Mouse (Mus musculus): ENCODE measurements around the gene Glcci1. TPM values are rescaled to one million over a fixed set of nuclear protein-coding genes. Genes with fewer than 3 reads are reported as not detected.

The Glcci1 gene
- polyA plus RNA-seq, 1 experiment from 2014 or later, result 2.5 TPM

DNA sequence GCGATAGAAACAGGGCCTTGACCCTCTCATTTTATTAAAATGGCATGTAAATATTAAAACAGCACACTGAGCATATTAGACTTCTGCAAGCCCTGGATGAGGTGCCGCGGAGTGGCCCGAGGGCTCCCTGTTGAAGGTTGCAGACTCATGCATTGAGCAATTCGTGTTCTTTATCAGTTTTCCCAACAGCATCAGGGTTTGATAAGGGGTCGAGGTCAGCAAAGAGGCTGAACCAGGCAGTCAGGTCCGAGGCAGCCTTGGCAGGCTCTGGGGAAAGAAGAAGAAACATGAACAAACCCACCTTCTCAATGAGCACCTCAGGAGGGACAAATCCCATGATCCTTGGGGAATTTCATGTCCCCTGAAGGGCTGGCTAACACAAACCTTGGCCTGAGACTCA, 121.1 kb downstream of the Glcci1 start:
- Histone ChIP-seq H3K36me3 (ENCODE audit: control insufficient read depth, insufficient read depth) (no peaks in the 10 kb centered on the region), H3K9ac (ENCODE audit: low read length) (no peak overlapping the region), H3K4me1 (ENCODE audit: control insufficient read depth, insufficient read depth, low read length) (no peaks in the 10 kb centered on the region; the same call in 1 of the 2 replicates), H3K4me3 (ENCODE audit: low read length) (no peak overlapping the region), H3K27me3 (ENCODE audit: control insufficient read depth, insufficient read depth, low read length) (no peaks in the 10 kb centered on the region), H3K9me3 (replicated peaks; ENCODE audit: control insufficient read depth, low read length) (no peaks in the 10 kb centered on the region), H3K27ac (ENCODE audit: low read length) (no peak overlapping the region), H3K4me2 (ENCODE audit: low read depth, low read length) (no peak overlapping the region)
- WGBS, result 66% methylated on average over 7 of the region's 7 CpGs
- ATAC-seq (replicated peaks; ENCODE audit: extremely low read depth, insufficient read depth, low FRiP score), result no peak

DNA sequence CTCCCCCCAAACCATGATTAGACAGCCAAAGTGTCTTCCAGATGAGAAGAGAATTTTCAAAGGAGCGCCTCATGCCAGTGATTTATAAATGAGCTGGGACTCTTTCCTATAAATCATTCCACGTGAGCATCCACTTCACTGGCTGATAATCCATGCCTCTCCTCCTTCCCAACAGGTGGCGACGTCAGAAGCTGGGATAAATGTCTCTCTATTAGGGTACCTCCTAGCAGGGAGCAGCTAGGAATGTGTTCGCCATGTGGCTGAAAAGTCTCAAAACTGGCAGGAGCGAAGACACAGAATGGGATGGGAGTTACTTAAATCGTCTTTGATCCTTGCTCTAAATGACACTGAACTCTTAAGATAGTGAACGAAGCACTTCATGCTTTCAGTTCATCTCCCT, 122.0 kb downstream of the Glcci1 start:
- 85% methylated on average over 8 of the region's 8 CpGs for WGBS
- Histone ChIP-seq H3K27me3 (ENCODE audit: control insufficient read depth, insufficient read depth, low read length) (no peaks in the 10 kb centered on the region), H3K9me3 (replicated peaks; ENCODE audit: control insufficient read depth, low read length) (no peaks in the 10 kb centered on the region), H3K36me3 (ENCODE audit: control insufficient read depth, insufficient read depth) (no peaks in the 10 kb centered on the region), H3K27ac (ENCODE audit: low read length) (no peak overlapping the region), H3K9ac (ENCODE audit: low read length) (no peak overlapping the region), H3K4me3 (ENCODE audit: low read length) (no peak overlapping the region), H3K4me1 (ENCODE audit: control insufficient read depth, insufficient read depth, low read length) (no peaks in the 10 kb centered on the region; the same call in 1 of the 2 replicates), H3K4me2 (ENCODE audit: low read depth, low read length) (no peak overlapping the region)
- ATAC-seq (replicated peaks; ENCODE audit: extremely low read depth, insufficient read depth, low FRiP score), result no peak

DNA sequence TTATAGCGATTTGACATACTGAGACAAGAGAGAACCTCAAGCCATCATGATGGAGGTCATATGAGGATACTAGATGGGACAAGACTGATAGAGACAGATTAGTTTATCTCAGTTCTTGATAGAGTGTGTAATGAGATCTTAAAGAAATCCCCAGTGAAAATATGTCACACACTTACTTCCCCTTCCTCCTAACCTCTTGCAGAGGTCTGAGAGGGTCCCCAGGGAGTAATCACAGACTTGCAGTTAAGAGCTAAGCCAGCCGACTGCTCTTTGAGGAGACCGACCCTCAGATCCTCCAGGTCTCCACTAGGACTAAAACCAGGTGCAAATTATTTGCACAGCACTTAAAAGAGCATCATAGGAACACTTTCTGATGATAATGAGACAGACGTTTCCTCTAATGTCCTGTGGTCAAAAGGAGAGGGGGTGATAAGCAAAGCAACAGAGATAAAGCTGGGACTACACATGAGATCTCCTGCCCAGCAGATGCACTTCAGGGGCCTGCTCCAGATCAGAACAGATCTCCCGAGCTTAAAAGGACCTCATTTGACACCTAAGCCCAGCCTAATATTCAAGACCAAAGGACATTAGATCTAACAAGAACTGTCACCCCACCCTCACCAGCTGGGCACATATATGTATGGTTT, 122.7 kb downstream of the Glcci1 start:
- Histone ChIP-seq H3K9ac (ENCODE audit: low read length) (no peak overlapping the region), H3K4me2 (ENCODE audit: low read depth, low read length) (no peak overlapping the region), H3K4me1 (ENCODE audit: control insufficient read depth, insufficient read depth, low read length) (no peaks in the 10 kb centered on the region; the same call in 1 of the 2 replicates), H3K9me3 (replicated peaks; ENCODE audit: control insufficient read depth, low read length) (no peaks in the 10 kb centered on the region), H3K27me3 (ENCODE audit: control insufficient read depth, insufficient read depth, low read length) (no peaks in the 10 kb centered on the region), H3K4me3 (ENCODE audit: low read length) (no peak overlapping the region), H3K36me3 (ENCODE audit: control insufficient read depth, insufficient read depth) (no peaks in the 10 kb centered on the region), H3K27ac (ENCODE audit: low read length) (no peak overlapping the region)
- ATAC-seq (replicated peaks; ENCODE audit: extremely low read depth, insufficient read depth, low FRiP score), result no peak
- WGBS, result 46% methylated on average over 5 of the region's 5 CpGs

DNA sequence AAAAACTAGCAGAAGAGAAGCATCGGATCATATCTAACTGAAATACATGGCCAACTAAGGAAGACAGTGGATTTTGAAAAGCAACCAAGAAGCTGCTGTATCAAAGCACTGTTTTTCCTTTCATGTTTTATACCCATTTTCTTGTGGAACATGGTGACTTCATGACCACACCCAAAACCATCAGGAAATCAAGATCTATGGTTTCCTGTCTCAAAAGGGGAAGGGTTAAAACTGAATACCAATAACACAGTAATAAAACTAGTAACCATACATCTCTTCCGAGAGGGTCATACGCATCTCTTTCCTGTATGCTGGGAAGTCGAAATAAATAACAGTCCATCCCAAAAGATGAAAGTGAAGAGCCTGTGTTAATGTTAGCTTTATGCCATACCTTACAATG, 123.3 kb downstream of the Glcci1 start:
- H3K9me3 ChIP-seq (replicated peaks; ENCODE audit: control insufficient read depth, low read length), result no peaks in the 10 kb centered on the region
- no peaks in the 10 kb centered on the region for H3K36me3 ChIP-seq (ENCODE audit: control insufficient read depth, insufficient read depth)
- ATAC-seq (replicated peaks; ENCODE audit: extremely low read depth, insufficient read depth, low FRiP score), result no peak
- no peak overlapping the region for H3K4me3 ChIP-seq (ENCODE audit: low read length)
- H3K4me2 ChIP-seq (ENCODE audit: low read depth, low read length), result no peak overlapping the region
- H3K4me1 ChIP-seq (ENCODE audit: control insufficient read depth, insufficient read depth, low read length), result no peaks in the 10 kb centered on the region; the same call in 1 of the 2 replicates
- H3K27ac ChIP-seq (ENCODE audit: low read length), result no peak overlapping the region
- H3K9ac ChIP-seq (ENCODE audit: low read length), result no peak overlapping the region
- no peaks in the 10 kb centered on the region for H3K27me3 ChIP-seq (ENCODE audit: control insufficient read depth, insufficient read depth, low read length)
- 87% methylated on average over 4 of the region's 4 CpGs for WGBS

DNA sequence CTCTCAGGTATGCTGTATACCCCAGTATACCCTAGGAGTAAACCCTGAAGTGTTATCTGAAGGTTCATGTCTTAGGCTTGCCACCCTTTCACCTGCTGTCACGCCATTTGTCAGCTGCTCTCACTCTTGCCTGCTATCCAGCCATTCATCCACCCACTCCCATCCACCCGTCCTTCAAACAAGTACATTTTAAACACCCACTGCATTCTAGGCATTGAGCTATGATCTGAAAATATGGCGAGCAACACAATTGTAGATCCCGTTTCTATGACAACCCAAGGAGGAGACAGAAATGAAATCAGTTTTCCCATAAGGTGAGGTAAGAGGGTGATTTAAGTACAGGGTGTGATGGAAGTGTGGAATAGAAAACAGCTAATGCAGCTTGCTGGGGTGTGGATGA, 128.7 kb downstream of the Glcci1 start:
- Histone ChIP-seq H3K27ac (ENCODE audit: low read length) (no peak overlapping the region), H3K9me3 (replicated peaks; ENCODE audit: control insufficient read depth, low read length) (no peaks in the 10 kb centered on the region), H3K4me3 (ENCODE audit: low read length) (no peak overlapping the region), H3K9ac (ENCODE audit: low read length) (no peak overlapping the region), H3K27me3 (ENCODE audit: control insufficient read depth, insufficient read depth, low read length) (no peaks in the 10 kb centered on the region), H3K36me3 (ENCODE audit: control insufficient read depth, insufficient read depth) (no peaks in the 10 kb centered on the region), H3K4me1 (ENCODE audit: control insufficient read depth, insufficient read depth, low read length) (no peaks in the 10 kb centered on the region), H3K4me2 (ENCODE audit: low read depth, low read length) (no peak overlapping the region)
- WGBS, result 88% methylated on average over 4 of the region's 4 CpGs
- no peak for ATAC-seq (replicated peaks; ENCODE audit: extremely low read depth, insufficient read depth, low FRiP score)

DNA sequence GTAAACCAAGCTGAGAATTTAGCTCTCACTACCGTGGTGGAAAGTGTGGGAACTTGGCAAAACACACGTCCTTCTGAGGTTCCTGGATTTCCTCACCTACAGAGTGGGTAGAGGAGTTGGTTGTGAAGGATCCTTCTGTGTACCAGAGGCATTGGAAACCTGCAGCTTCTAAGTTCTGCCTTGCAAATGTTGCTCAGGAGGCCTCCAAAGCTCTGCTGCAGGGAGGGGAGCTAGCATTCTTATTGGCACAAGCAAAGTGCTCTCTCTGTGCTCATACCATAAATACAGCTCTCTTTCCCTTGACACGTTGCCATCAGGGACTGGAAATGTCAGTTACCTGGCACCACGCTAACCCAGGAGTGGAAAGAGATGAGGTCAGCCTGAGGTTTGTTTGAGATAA, 129.5 kb downstream of the Glcci1 start:
- Histone ChIP-seq H3K4me3 (ENCODE audit: low read length) (no peak overlapping the region), H3K27me3 (ENCODE audit: control insufficient read depth, insufficient read depth, low read length) (no peaks in the 10 kb centered on the region), H3K4me1 (ENCODE audit: control insufficient read depth, insufficient read depth, low read length) (no peaks in the 10 kb centered on the region), H3K36me3 (ENCODE audit: control insufficient read depth, insufficient read depth) (no peaks in the 10 kb centered on the region), H3K27ac (ENCODE audit: low read length) (no peak overlapping the region), H3K9ac (ENCODE audit: low read length) (no peak overlapping the region), H3K9me3 (replicated peaks; ENCODE audit: control insufficient read depth, low read length) (no peaks in the 10 kb centered on the region), H3K4me2 (ENCODE audit: low read depth, low read length) (no peak overlapping the region)
- no peak for ATAC-seq (replicated peaks; ENCODE audit: extremely low read depth, insufficient read depth, low FRiP score)
- 64% methylated on average over 4 of the region's 4 CpGs for WGBS

DNA sequence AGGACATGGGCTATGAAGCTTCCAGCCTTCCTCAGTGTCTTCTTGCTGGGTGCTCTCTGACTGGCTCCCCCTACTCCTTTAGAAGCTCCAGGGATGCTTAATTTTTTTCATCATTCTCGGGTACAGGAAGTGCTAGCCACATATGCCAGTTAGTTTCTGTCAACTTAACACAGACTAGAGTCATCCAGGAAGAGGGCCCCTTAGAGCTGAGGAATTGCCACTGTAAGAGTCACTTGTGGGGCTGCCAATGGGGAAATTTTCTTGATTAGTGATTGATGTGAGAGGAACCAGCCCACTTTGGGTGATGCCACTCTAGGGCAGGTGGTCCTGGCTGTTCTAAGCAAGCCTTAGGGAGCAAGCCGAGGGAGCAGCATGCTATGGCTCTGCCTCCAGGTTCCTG, 130.1 kb downstream of the Glcci1 start:
- no peak overlapping the region for H3K9ac ChIP-seq (ENCODE audit: low read length)
- H3K4me1 ChIP-seq (ENCODE audit: control insufficient read depth, insufficient read depth, low read length), result no peaks in the 10 kb centered on the region
- no peak for ATAC-seq (replicated peaks; ENCODE audit: extremely low read depth, insufficient read depth, low FRiP score)
- H3K4me3 ChIP-seq (ENCODE audit: low read length), result no peak overlapping the region
- no peaks in the 10 kb centered on the region for H3K27me3 ChIP-seq (ENCODE audit: control insufficient read depth, insufficient read depth, low read length)
- no peak overlapping the region for H3K27ac ChIP-seq (ENCODE audit: low read length)
- WGBS, result 77% methylated on average over 2 of the region's 2 CpGs
- H3K36me3 ChIP-seq (ENCODE audit: control insufficient read depth, insufficient read depth), result no peaks in the 10 kb centered on the region
- no peak overlapping the region for H3K4me2 ChIP-seq (ENCODE audit: low read depth, low read length)
- H3K9me3 ChIP-seq (replicated peaks; ENCODE audit: control insufficient read depth, low read length), result no peaks in the 10 kb centered on the region

DNA sequence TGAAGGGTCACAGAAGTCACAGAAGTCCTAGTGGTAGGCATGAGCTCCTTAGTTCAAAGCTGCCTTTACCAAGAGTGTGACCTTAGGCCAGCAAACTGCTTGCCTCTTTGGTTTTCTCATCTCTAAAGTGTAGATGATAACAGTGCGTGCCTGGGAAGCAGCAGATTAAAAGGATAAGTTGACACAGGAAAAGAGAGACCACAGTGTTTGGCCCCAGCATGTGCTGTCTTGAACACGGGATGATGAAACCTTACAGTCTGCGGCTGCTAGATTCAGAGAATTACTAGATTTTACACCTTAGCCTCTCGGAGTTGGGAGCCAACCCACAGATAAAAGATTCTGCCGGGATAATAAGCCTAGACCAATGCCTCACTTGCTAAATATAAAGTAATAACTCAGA, 131.5 kb downstream of the Glcci1 start:
- Histone ChIP-seq H3K27me3 (ENCODE audit: control insufficient read depth, insufficient read depth, low read length) (no peaks in the 10 kb centered on the region), H3K9ac (ENCODE audit: low read length) (no peak overlapping the region), H3K36me3 (ENCODE audit: control insufficient read depth, insufficient read depth) (no peaks in the 10 kb centered on the region), H3K4me1 (ENCODE audit: control insufficient read depth, insufficient read depth, low read length) (no peaks in the 10 kb centered on the region), H3K4me2 (ENCODE audit: low read depth, low read length) (no peak overlapping the region), H3K4me3 (ENCODE audit: low read length) (no peak overlapping the region), H3K9me3 (replicated peaks; ENCODE audit: control insufficient read depth, low read length) (no peaks in the 10 kb centered on the region), H3K27ac (ENCODE audit: low read length) (no peak overlapping the region)
- 77% methylated on average over 5 of the region's 5 CpGs for WGBS
- ATAC-seq (replicated peaks; ENCODE audit: extremely low read depth, insufficient read depth, low FRiP score), result no peak

DNA sequence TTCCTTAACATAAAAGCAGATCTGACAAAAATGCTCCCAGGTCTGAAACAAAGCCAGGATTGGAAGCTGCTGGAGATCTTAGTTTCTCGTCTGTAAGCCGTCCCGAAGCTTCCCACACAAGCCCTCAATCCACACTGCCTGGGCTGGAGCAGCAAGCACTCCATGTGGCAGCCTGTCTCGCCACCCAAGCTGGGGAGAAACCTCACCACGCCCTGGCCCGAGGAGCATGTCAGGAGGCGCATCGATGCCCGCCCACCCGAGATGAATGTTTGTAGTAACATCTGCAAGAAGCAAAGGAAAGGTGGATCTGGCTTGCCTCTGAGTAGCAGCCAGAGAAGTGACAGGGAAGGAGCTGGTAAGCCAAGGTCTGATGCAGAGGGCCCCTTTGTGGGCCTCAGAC, 135.3 kb downstream of the Glcci1 start:
- no peak overlapping the region for H3K9ac ChIP-seq (ENCODE audit: low read length)
- no peak overlapping the region for H3K4me2 ChIP-seq (ENCODE audit: low read depth, low read length)
- H3K27ac ChIP-seq (ENCODE audit: low read length), result no peak overlapping the region
- no peak for ATAC-seq (replicated peaks; ENCODE audit: extremely low read depth, insufficient read depth, low FRiP score)
- H3K9me3 ChIP-seq (replicated peaks; ENCODE audit: control insufficient read depth, low read length), result no peaks in the 10 kb centered on the region
- H3K4me1 ChIP-seq (ENCODE audit: control insufficient read depth, insufficient read depth, low read length), result 0 out of 2 replicates have a peak, but pooled peaks cover 6% of the 10 kb centered on the region
- no peaks in the 10 kb centered on the region for H3K27me3 ChIP-seq (ENCODE audit: control insufficient read depth, insufficient read depth, low read length)
- H3K4me3 ChIP-seq (ENCODE audit: low read length), result no peak overlapping the region
- H3K36me3 ChIP-seq (ENCODE audit: control insufficient read depth, insufficient read depth), result no peaks in the 10 kb centered on the region
- 77% methylated on average over 10 of the region's 10 CpGs for WGBS

Data from heart, embryonic 16.5 days (tissue).